Mouse (Mus musculus): ENCODE data around the gene Mars. TPM values are rescaled to one million over a fixed set of nuclear protein-coding genes. Genes with fewer than 3 reads are reported as not detected.
A peak's percentile ranks its signal among the peaks of the same experiment; 100 is the strongest.
"Not testable (repeated sequence)": the region's sequence is repeated elsewhere in the genome, so short reads cannot be mapped to it uniquely, and the experiment has no call there.

Gene Mars
- polyA plus RNA-seq, 1 experiment from 2014 or later, result 173 TPM

GRCm38 (mm10) chr10:127321621-127322020 lies 10.0 kb upstream of the Mars start, which contains the start of gene Arhgap9:
Arhgap9 (plus strand) TSS chr10:127321964.
- Histone ChIP-seq H3K4me2 (replicated peaks; ENCODE audit: low read depth, low read length) (no peak within 1 kb of the TSS), H3K36me3 (ENCODE audit: control insufficient read depth, insufficient read depth, low read length) (no peaks in the 10 kb centered on the region), H3K4me1 (replicated peaks; ENCODE audit: control insufficient read depth, insufficient read depth, low read length) (peaks cover 8% of the 10 kb centered on the region), H3K27ac (ENCODE audit: low read depth, low read length) (no peak within 1 kb of the TSS), H3K4me3 (ENCODE audit: low read depth, low read length) (no peak within 1 kb of the TSS), H3K27me3 (ENCODE audit: control insufficient read depth, insufficient read depth, low read length) (peaks cover 29% of the 10 kb centered on the region), H3K9me3 (ENCODE audit: control insufficient read depth, low read length) (no peaks in the 10 kb centered on the region), H3K9ac (ENCODE audit: low read depth, low read length) (no peak within 1 kb of the TSS)
- DNase-seq (ENCODE audit: low spot score), result no peak
- 71% methylated on average over 3 of the region's 3 CpGs for WGBS
- no peak for ATAC-seq (ENCODE audit: low FRiP score)

DNA sequence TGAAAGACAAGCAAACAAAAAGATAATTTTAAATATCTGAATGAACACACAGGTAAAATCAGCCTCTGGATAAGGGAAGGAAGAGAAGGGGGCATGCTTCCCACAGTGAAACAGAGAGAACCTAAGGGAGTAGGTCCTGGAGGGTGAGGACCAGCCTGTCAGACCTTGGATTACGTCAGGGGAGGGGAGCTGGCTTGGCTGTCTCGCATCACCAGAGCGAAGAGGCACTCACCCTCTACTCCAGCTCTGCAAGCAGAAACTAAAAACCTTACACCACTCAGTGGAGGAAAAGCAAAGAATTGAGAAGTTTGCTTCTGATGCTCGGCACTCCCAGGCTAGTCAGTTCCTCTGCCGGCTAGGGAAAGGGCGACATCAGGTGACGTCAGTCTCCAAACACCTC lies 8.4 kb upstream of the Mars start:
- ATAC-seq (ENCODE audit: low FRiP score) (no peak), DNase-seq (ENCODE audit: low spot score) (no peak)
- Histone ChIP-seq H3K9me3 (ENCODE audit: control insufficient read depth, low read length) (no peaks in the 10 kb centered on the region), H3K4me1 (replicated peaks; ENCODE audit: control insufficient read depth, insufficient read depth, low read length) (no peaks in the 10 kb centered on the region), H3K36me3 (ENCODE audit: control insufficient read depth, insufficient read depth, low read length) (no peaks in the 10 kb centered on the region), H3K4me3 (ENCODE audit: low read depth, low read length) (no peak overlapping the region), H3K27me3 (ENCODE audit: control insufficient read depth, insufficient read depth, low read length) (peaks cover 13% of the 10 kb centered on the region), H3K9ac (ENCODE audit: low read depth, low read length) (no peak overlapping the region), H3K27ac (ENCODE audit: low read depth, low read length) (no peak overlapping the region), H3K4me2 (replicated peaks; ENCODE audit: low read depth, low read length) (no peak overlapping the region)
- 84% methylated on average over 7 of the region's 7 CpGs for WGBS

DNA sequence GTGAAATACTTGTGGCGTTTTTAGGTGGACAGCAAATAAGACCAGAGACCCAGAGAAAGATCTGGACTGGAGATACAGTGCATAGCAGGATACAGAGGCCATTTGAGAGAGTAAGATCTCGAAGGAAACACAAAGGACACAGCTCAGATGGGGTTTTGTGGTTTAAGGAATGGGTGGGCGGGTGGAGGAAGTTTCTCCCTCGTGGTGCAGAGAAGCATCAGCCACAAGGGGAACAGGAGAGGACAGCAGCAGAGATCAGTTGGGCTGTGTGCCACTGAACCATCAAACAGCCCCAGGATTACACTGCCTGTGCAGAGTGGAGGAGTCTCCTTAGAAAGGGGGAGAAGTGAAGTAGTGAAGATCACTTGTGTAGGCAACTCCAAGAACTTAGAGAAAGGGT lies 6.4 kb upstream of the Mars start:
- Histone ChIP-seq H3K9ac (ENCODE audit: low read depth, low read length) (no peak overlapping the region), H3K27ac (ENCODE audit: low read depth, low read length) (no peak overlapping the region), H3K4me1 (replicated peaks; ENCODE audit: control insufficient read depth, insufficient read depth, low read length) (no peaks in the 10 kb centered on the region), H3K9me3 (ENCODE audit: control insufficient read depth, low read length) (no peaks in the 10 kb centered on the region), H3K27me3 (ENCODE audit: control insufficient read depth, insufficient read depth, low read length) (no peaks in the 10 kb centered on the region), H3K4me3 (ENCODE audit: low read depth, low read length) (no peak overlapping the region), H3K4me2 (replicated peaks; ENCODE audit: low read depth, low read length) (no peak overlapping the region), H3K36me3 (ENCODE audit: control insufficient read depth, insufficient read depth, low read length) (no peaks in the 10 kb centered on the region)
- 51% methylated on average over 4 of the region's 4 CpGs for WGBS
- no peak for DNase-seq (ENCODE audit: low spot score)
- no peak for ATAC-seq (ENCODE audit: low FRiP score)

- Histone ChIP-seq H3K27me3 (ENCODE audit: control insufficient read depth, insufficient read depth, low read length) (no peaks in the 10 kb centered on the region), H3K4me3 (ENCODE audit: low read depth, low read length) (no peak overlapping the region), H3K9me3 (ENCODE audit: control insufficient read depth, low read length) (no peaks in the 10 kb centered on the region), H3K36me3 (ENCODE audit: control insufficient read depth, insufficient read depth, low read length) (no peaks in the 10 kb centered on the region), H3K9ac (ENCODE audit: low read depth, low read length) (no peak overlapping the region), H3K27ac (ENCODE audit: low read depth, low read length) (no peak overlapping the region), H3K4me2 (replicated peaks; ENCODE audit: low read depth, low read length) (no peak overlapping the region), H3K4me1 (replicated peaks; ENCODE audit: control insufficient read depth, insufficient read depth, low read length) (no peaks in the 10 kb centered on the region)
- 81% methylated on average over 2 of the region's 2 CpGs for WGBS
- DNase-seq (ENCODE audit: low spot score), result no peak
- no peak for ATAC-seq (ENCODE audit: low FRiP score)
Measured at GRCm38 (mm10) chr10:127317277-127317676, 5.7 kb upstream of the Mars start.

DNA sequence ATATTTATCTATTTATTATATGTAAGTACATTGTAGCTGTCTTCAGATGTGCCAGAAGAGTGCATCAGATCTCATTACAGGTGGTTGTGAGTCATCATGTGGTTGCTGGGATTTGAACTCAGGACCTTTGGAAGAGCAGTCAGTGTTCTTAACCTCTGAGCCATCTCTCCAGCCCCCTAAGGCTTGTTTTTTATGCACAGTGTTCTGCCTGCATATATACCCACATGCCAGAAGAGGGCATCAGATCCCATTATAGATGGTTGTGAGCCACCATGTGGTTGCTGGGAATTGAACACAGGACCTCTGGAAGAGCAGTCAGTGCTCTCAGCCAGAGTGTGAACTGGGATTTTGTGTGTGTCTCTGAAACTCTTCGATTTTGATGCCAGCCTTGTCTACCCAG lies 3.4 kb upstream of the Mars start:
- H3K4me2 ChIP-seq (replicated peaks; ENCODE audit: low read depth, low read length); ATAC-seq (ENCODE audit: low FRiP score); H3K4me1 ChIP-seq (replicated peaks; ENCODE audit: control insufficient read depth, insufficient read depth, low read length); DNase-seq (ENCODE audit: low spot score); H3K27me3 ChIP-seq (ENCODE audit: control insufficient read depth, insufficient read depth, low read length); H3K27ac ChIP-seq (ENCODE audit: low read depth, low read length); H3K9me3 ChIP-seq (ENCODE audit: control insufficient read depth, low read length); H3K4me3 ChIP-seq (ENCODE audit: low read depth, low read length); H3K36me3 ChIP-seq (ENCODE audit: control insufficient read depth, insufficient read depth, low read length); H3K9ac ChIP-seq (ENCODE audit: low read depth, low read length): not testable (repeated sequence)
- WGBS, result 83% methylated on average over 1 of the region's 1 CpGs

GRCm38 (mm10) chr10:127313516-127313915 lies 1.9 kb upstream of the Mars start:
- H3K9me3 ChIP-seq (ENCODE audit: control insufficient read depth, low read length); H3K36me3 ChIP-seq (ENCODE audit: control insufficient read depth, insufficient read depth, low read length); H3K4me2 ChIP-seq (replicated peaks; ENCODE audit: low read depth, low read length); H3K27ac ChIP-seq (ENCODE audit: low read depth, low read length); H3K9ac ChIP-seq (ENCODE audit: low read depth, low read length); H3K4me3 ChIP-seq (ENCODE audit: low read depth, low read length); H3K27me3 ChIP-seq (ENCODE audit: control insufficient read depth, insufficient read depth, low read length); H3K4me1 ChIP-seq (replicated peaks; ENCODE audit: control insufficient read depth, insufficient read depth, low read length); DNase-seq (ENCODE audit: low spot score); ATAC-seq (ENCODE audit: low FRiP score): not testable (repeated sequence)
- 78% methylated on average over 5 of the region's 5 CpGs for WGBS

DNA sequence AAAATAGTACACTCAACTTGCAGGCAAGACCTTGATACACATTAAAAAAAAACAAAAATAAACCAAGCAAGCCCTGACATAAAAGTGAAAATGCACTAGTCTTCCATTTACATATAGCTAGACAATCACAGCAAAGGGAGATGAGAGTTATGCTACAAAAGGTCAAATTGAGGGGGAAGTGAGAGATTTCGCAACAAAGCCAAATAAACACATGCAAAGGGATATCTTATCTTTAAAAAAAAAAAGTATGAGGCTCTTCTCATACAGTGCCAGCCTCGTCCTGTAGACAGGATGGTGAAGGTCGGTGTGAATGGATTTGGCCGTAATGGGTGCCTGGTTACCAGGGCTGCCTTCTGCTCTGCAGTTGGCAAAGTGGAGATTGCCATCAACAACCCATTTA lies 1.3 kb upstream of the Mars start:
- DNase-seq (ENCODE audit: low spot score) (no peak), ATAC-seq (ENCODE audit: low FRiP score) (no peak)
- 79% methylated on average over 4 of the region's 4 CpGs for WGBS
- no peak overlapping the region for H3K27ac ChIP-seq (ENCODE audit: low read depth, low read length)
- peaks cover 4% of the 10 kb centered on the region; the same call in 1 of the 2 replicates for H3K4me1 ChIP-seq (replicated peaks; ENCODE audit: control insufficient read depth, insufficient read depth, low read length)
- H3K4me2 ChIP-seq (replicated peaks; ENCODE audit: low read depth, low read length), result no peak overlapping the region
- H3K27me3 ChIP-seq (ENCODE audit: control insufficient read depth, insufficient read depth, low read length), result no peaks in the 10 kb centered on the region
- no peak overlapping the region for H3K9ac ChIP-seq (ENCODE audit: low read depth, low read length)
- H3K4me3 ChIP-seq (ENCODE audit: low read depth, low read length), result no peak overlapping the region
- no peaks in the 10 kb centered on the region for H3K9me3 ChIP-seq (ENCODE audit: control insufficient read depth, low read length)
- peaks cover 4% of the 10 kb centered on the region; the same call in 1 of the 2 replicates for H3K36me3 ChIP-seq (ENCODE audit: control insufficient read depth, insufficient read depth, low read length)

GRCm38 (mm10) chr10:127312356-127312676 lies 730 bp upstream of the Mars start:
- DNase-seq (ENCODE audit: low spot score) (peak; percentile 94), ATAC-seq (ENCODE audit: low FRiP score) (peak; percentile 66)
- peak overlapping the region; percentile 85 for H3K4me3 ChIP-seq (ENCODE audit: low read depth, low read length)
- no peak overlapping the region for H3K27ac ChIP-seq (ENCODE audit: low read depth, low read length)
- H3K27me3 ChIP-seq (ENCODE audit: control insufficient read depth, insufficient read depth, low read length), result no peaks in the 10 kb centered on the region
- H3K36me3 ChIP-seq (ENCODE audit: control insufficient read depth, insufficient read depth, low read length), result peaks cover 4% of the 10 kb centered on the region; the same call in 1 of the 2 replicates
- no peak overlapping the region for H3K9ac ChIP-seq (ENCODE audit: low read depth, low read length)
- no peaks in the 10 kb centered on the region for H3K9me3 ChIP-seq (ENCODE audit: control insufficient read depth, low read length)
- WGBS, result 5% methylated on average over 4 of the region's 4 CpGs
- peaks cover 4% of the 10 kb centered on the region; the same call in 1 of the 2 replicates for H3K4me1 ChIP-seq (replicated peaks; ENCODE audit: control insufficient read depth, insufficient read depth, low read length)
- peak overlapping the region; percentile 51 for H3K4me2 ChIP-seq (replicated peaks; ENCODE audit: low read depth, low read length)

GRCm38 (mm10) chr10:127310523-127311475 lies 787 bp downstream of the Mars start:
- no peak for DNase-seq (ENCODE audit: low spot score)
- ATAC-seq (ENCODE audit: low FRiP score), result peak; percentile 53
- Histone ChIP-seq H3K27me3 (ENCODE audit: control insufficient read depth, insufficient read depth, low read length) (no peaks in the 10 kb centered on the region), H3K27ac (ENCODE audit: low read depth, low read length) (peak overlapping the region; percentile 68), H3K4me3 (ENCODE audit: low read depth, low read length) (peak overlapping the region; percentile 85), H3K9ac (ENCODE audit: low read depth, low read length) (peak overlapping the region; percentile 75), H3K4me1 (replicated peaks; ENCODE audit: control insufficient read depth, insufficient read depth, low read length) (peaks cover 4% of the 10 kb centered on the region; the same call in 1 of the 2 replicates), H3K9me3 (ENCODE audit: control insufficient read depth, low read length) (no peaks in the 10 kb centered on the region), H3K36me3 (ENCODE audit: control insufficient read depth, insufficient read depth, low read length) (peaks cover 10% of the 10 kb centered on the region; the same call in 1 of the 2 replicates), H3K4me2 (replicated peaks; ENCODE audit: low read depth, low read length) (peak overlapping the region; percentile 51)
- WGBS, result 38% methylated on average over 23 of the region's 23 CpGs
